Mouse (Mus musculus): ENCODE measurements at regions not wholly inside any gene's neighbourhood (a gene's known extent, or its start where the extent isn't known, plus 50 kb on each side); places are given as distances from the start of the nearest gene placed in this dataset.
A peak's percentile ranks its signal among the peaks of the same experiment; 100 is the strongest.

DNA sequence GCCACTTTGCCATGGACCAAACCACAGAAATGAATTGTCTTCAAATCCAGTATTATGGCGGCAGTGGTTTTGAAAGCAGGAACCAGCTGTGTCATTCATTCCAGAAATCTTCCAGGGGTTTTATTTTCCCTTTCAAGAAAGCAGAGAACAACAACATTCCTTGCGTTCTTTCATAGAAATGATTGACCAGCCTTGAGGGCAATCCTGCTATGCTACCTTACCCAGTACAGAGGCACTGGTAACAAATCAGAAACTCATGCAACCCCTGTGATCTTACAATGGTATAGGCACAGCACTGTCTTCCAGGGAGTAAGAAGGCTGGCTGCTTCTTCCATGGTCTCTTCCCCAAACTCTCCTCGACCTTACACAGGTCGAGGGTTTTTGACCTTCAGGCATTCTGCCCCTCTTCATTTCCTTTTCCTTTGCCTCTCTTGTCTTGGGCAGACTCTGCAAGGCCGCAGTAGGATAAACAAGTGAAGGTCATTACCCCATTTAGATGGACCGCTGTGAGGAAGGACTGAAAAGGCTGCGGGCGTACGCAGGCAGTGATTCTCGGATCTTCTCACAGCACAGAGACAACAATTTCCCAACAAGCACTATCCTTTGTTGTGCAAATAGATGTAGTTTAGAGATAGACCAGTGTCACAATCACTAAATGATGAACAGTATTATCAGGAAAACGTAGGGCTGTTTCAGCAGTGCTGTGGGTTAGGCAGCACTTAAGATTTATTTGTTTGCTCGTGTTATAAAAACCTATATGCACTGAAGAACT, 171.6 kb upstream of the Rfx3 start:
- ATAC-seq (replicated peaks; ENCODE audit: low FRiP score) (no peak), DNase-seq (ENCODE audit: low spot score) (no peak)
- Histone ChIP-seq H3K9ac (ENCODE audit: low read length) (no peak overlapping the region), H3K27ac (ENCODE audit: low read depth, low read length) (no peak overlapping the region), H3K4me3 (ENCODE audit: low read depth, low read length) (no peak overlapping the region), H3K27me3 (ENCODE audit: control insufficient read depth, insufficient read depth, low read length) (no peaks in the 10 kb centered on the region), H3K4me2 (ENCODE audit: low read depth, low read length, severe bottlenecking) (no peak overlapping the region), H3K4me1 (replicated peaks; ENCODE audit: control insufficient read depth, insufficient read depth, low read length) (no peaks in the 10 kb centered on the region), H3K36me3 (ENCODE audit: control insufficient read depth, insufficient read depth, low read length) (no peaks in the 10 kb centered on the region), H3K9me3 (ENCODE audit: control insufficient read depth, low read length) (no peaks in the 10 kb centered on the region; the same call in 1 of the 2 replicates)
- 71% methylated on average over 12 of the region's 12 CpGs for WGBS

DNA sequence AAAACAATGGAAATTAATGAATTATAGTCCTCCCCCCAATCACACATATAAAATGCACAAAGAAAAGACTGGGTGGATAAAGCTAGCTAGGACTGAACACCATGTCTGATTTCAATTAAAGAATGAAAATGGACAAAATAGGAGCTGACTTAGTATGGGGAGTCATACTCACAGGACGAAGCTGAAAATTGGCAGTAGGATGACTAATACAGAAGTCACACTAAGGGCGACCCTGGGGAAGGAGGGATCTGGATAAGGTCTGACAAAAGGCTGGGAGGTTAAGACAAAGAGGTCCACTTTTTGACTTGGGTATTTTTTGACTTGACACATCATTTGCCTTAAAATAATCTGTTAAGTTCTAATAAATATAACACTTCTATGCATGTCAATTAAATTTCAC, 170.2 kb upstream of the Rfx3 start:
- H3K27me3 ChIP-seq (ENCODE audit: control insufficient read depth, insufficient read depth, low read length) = no peaks in the 10 kb centered on the region
- no peaks in the 10 kb centered on the region for H3K36me3 ChIP-seq (ENCODE audit: control insufficient read depth, insufficient read depth, low read length)
- DNase-seq (ENCODE audit: low spot score) (no peak), ATAC-seq (replicated peaks; ENCODE audit: low FRiP score) (no peak)
- H3K27ac ChIP-seq (ENCODE audit: low read depth, low read length) = no peak overlapping the region
- no peak overlapping the region for H3K4me2 ChIP-seq (ENCODE audit: low read depth, low read length, severe bottlenecking)
- 82% methylated on average over 2 of the region's 2 CpGs for WGBS
- H3K4me1 ChIP-seq (replicated peaks; ENCODE audit: control insufficient read depth, insufficient read depth, low read length) = no peaks in the 10 kb centered on the region
- H3K4me3 ChIP-seq (ENCODE audit: low read depth, low read length) = no peak overlapping the region
- H3K9me3 ChIP-seq (ENCODE audit: control insufficient read depth, low read length) = no peaks in the 10 kb centered on the region; the same call in 1 of the 2 replicates
- H3K9ac ChIP-seq (ENCODE audit: low read length) = no peak overlapping the region

DNA sequence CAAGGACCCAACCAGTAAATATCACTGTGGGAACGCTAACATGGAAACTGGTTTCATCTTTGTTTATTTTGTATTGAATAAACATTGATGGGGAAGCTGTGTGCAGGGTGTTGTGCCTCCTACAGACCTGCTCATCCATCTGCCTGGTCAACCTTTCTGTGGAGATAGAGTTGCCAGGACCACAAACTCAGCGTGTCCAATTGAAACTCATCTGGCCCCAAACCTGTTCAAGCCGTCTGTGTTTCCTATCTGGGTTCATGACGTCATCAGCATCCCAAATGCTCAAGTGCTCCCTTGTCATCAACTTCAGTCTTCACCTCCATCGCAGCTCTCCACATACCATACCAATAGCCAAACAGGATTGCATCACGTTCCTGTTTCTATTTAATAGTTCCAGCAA, 167.1 kb upstream of the Rfx3 start:
- Histone ChIP-seq H3K4me1 (replicated peaks; ENCODE audit: control insufficient read depth, insufficient read depth, low read length) (no peaks in the 10 kb centered on the region), H3K9me3 (ENCODE audit: control insufficient read depth, low read length) (no peaks in the 10 kb centered on the region; the same call in 1 of the 2 replicates), H3K4me2 (ENCODE audit: low read depth, low read length, severe bottlenecking) (no peak overlapping the region), H3K4me3 (ENCODE audit: low read depth, low read length) (no peak overlapping the region), H3K27me3 (ENCODE audit: control insufficient read depth, insufficient read depth, low read length) (no peaks in the 10 kb centered on the region), H3K27ac (ENCODE audit: low read depth, low read length) (no peak overlapping the region), H3K9ac (ENCODE audit: low read length) (no peak overlapping the region), H3K36me3 (ENCODE audit: control insufficient read depth, insufficient read depth, low read length) (no peaks in the 10 kb centered on the region)
- no peak for DNase-seq (ENCODE audit: low spot score)
- ATAC-seq (replicated peaks; ENCODE audit: low FRiP score) = no peak
- 94% methylated on average over 6 of the region's 6 CpGs for WGBS

DNA sequence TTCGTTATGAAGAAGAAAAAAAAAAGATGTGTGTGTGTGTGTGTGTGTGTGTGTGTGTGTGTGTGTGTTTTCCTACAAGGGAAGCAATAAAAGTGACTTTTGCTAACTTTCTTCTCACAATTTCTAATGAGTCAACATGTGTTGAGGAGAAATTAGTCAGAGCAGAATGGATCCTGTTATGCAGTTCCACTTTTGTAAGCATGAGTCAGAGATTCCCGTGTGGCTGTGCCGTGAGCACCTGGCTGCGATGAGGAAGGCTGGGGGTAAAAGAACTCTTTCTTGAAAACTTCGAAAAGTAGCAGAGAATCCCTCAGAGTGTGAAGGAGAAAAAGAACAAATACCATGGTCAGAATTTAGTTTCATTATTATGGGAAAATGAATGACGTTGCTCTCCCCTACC, 165.9 kb upstream of the Rfx3 start:
- H3K4me1 ChIP-seq (replicated peaks; ENCODE audit: control insufficient read depth, insufficient read depth, low read length) = no peaks in the 10 kb centered on the region
- no peak overlapping the region for H3K4me3 ChIP-seq (ENCODE audit: low read depth, low read length)
- no peaks in the 10 kb centered on the region; the same call in 1 of the 2 replicates for H3K9me3 ChIP-seq (ENCODE audit: control insufficient read depth, low read length)
- no peak for DNase-seq (ENCODE audit: low spot score)
- H3K4me2 ChIP-seq (ENCODE audit: low read depth, low read length, severe bottlenecking) = no peak overlapping the region
- no peaks in the 10 kb centered on the region for H3K36me3 ChIP-seq (ENCODE audit: control insufficient read depth, insufficient read depth, low read length)
- ATAC-seq (replicated peaks; ENCODE audit: low FRiP score) = no peak
- no peak overlapping the region for H3K27ac ChIP-seq (ENCODE audit: low read depth, low read length)
- H3K9ac ChIP-seq (ENCODE audit: low read length) = no peak overlapping the region
- H3K27me3 ChIP-seq (ENCODE audit: control insufficient read depth, insufficient read depth, low read length) = no peaks in the 10 kb centered on the region
- 87% methylated on average over 6 of the region's 6 CpGs for WGBS

DNA sequence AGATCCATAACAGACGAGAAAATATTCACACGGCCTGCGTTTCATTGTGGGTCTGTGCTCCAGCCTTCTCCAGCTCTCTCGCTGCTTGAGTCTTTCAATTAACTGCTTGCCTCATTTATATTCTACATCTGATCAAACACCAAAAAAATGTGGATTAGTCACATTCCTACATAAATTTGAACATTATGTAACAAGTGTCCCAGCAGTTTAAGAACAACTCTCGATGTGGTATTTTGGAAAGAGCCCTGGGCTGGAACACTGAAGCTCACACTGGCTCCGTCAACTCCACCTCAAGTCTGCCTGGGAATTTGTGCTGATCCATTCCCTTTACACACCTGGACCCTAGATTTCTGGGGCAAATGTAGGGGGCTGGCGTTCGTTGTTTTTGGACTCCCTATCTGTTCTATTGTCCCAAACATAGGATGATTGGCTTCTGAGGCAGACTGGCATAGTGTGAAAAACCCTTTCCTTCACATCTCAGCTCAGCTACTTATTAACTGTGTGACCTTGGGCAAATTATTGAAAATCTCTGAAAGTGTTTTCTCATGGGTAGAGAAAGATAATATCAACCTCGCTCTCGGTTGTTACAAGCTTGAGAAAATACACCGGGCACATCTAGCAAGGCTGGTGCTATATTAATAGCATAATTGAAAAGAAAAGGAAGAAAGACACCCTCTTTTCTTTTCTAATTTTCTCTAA, 161.0 kb upstream of the Rfx3 start:
- no peak overlapping the region for H3K4me2 ChIP-seq (ENCODE audit: low read depth, low read length, severe bottlenecking)
- no peak overlapping the region for H3K9ac ChIP-seq (ENCODE audit: low read length)
- WGBS = 82% methylated on average over 11 of the region's 11 CpGs
- H3K27me3 ChIP-seq (ENCODE audit: control insufficient read depth, insufficient read depth, low read length) = no peaks in the 10 kb centered on the region
- no peak for ATAC-seq (replicated peaks; ENCODE audit: low FRiP score)
- DNase-seq (ENCODE audit: low spot score) = no peak
- no peaks in the 10 kb centered on the region for H3K36me3 ChIP-seq (ENCODE audit: control insufficient read depth, insufficient read depth, low read length)
- no peaks in the 10 kb centered on the region for H3K9me3 ChIP-seq (ENCODE audit: control insufficient read depth, low read length)
- no peaks in the 10 kb centered on the region for H3K4me1 ChIP-seq (replicated peaks; ENCODE audit: control insufficient read depth, insufficient read depth, low read length)
- no peak overlapping the region for H3K4me3 ChIP-seq (ENCODE audit: low read depth, low read length)
- H3K27ac ChIP-seq (ENCODE audit: low read depth, low read length) = no peak overlapping the region

DNA sequence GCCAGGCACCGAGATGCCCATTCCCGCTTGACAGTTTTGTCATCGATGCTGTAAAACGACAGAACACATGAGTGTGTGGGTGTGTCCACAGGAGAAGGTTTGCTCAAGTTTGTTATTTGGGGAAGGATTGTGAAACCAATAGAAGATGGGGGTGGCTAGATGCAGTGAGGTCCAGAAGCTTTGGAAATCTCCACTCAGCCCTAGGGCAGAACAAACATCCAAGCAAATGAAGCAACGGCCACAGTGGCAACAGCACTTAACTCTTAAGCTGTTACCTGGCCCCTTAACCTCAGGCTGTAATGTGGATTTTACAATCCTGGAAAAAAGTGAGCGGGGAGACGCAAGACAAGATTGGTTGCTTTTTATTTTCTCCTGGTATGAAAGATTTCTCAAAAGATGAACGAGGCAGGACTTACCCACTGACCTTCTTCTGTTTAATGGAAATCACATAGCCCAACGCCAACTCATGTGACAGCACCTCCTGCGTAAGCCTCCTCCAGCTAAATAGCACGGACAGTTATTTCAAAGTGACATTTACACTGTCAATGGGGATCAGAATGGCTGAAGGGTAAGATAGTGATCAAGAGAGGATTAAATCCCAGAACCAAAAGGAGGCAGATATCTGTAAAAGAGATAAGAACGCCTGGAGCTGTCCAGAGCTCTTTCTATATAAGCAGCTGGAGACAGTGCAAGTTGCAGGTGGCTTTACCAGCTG, 156.6 kb upstream of the Rfx3 start:
- 85% methylated on average over 12 of the region's 12 CpGs for WGBS
- no peak overlapping the region for H3K4me3 ChIP-seq (ENCODE audit: low read depth, low read length)
- H3K4me1 ChIP-seq (replicated peaks; ENCODE audit: control insufficient read depth, insufficient read depth, low read length) = no peaks in the 10 kb centered on the region
- H3K4me2 ChIP-seq (ENCODE audit: low read depth, low read length, severe bottlenecking) = no peak overlapping the region
- no peak overlapping the region for H3K27ac ChIP-seq (ENCODE audit: low read depth, low read length)
- no peaks in the 10 kb centered on the region for H3K27me3 ChIP-seq (ENCODE audit: control insufficient read depth, insufficient read depth, low read length)
- DNase-seq (ENCODE audit: low spot score) (no peak), ATAC-seq (replicated peaks; ENCODE audit: low FRiP score) (no peak)
- no peaks in the 10 kb centered on the region for H3K9me3 ChIP-seq (ENCODE audit: control insufficient read depth, low read length)
- no peak overlapping the region for H3K9ac ChIP-seq (ENCODE audit: low read length)
- H3K36me3 ChIP-seq (ENCODE audit: control insufficient read depth, insufficient read depth, low read length) = no peaks in the 10 kb centered on the region

DNA sequence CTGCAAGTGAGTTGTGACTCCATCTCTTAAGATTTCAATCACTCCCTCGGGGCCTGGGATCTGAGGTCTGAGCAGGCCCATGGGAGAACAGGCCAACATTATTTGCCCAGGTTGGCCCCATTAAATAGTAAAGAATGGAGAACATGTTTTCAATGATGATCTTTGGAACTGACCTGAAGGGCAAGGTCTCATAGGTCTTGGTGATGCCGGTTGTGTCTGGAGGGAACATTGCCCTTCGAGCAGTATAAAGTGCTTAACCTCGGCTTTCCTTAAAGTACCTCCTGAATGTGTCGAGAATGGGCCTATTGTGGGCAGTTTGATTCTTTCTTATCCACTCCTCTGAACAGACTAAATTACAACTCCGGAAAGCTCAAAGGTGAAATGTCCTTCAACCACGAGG, 155.7 kb upstream of the Rfx3 start:
- H3K36me3 ChIP-seq (ENCODE audit: control insufficient read depth, insufficient read depth, low read length) = no peaks in the 10 kb centered on the region
- no peaks in the 10 kb centered on the region for H3K9me3 ChIP-seq (ENCODE audit: control insufficient read depth, low read length)
- no peak overlapping the region for H3K4me3 ChIP-seq (ENCODE audit: low read depth, low read length)
- no peak overlapping the region for H3K4me2 ChIP-seq (ENCODE audit: low read depth, low read length, severe bottlenecking)
- H3K27me3 ChIP-seq (ENCODE audit: control insufficient read depth, insufficient read depth, low read length) = no peaks in the 10 kb centered on the region
- DNase-seq (ENCODE audit: low spot score) = no peak
- no peak overlapping the region for H3K9ac ChIP-seq (ENCODE audit: low read length)
- H3K4me1 ChIP-seq (replicated peaks; ENCODE audit: control insufficient read depth, insufficient read depth, low read length) = no peaks in the 10 kb centered on the region
- ATAC-seq (replicated peaks; ENCODE audit: low FRiP score) = no peak
- H3K27ac ChIP-seq (ENCODE audit: low read depth, low read length) = no peak overlapping the region
- WGBS = 78% methylated on average over 7 of the region's 7 CpGs

DNA sequence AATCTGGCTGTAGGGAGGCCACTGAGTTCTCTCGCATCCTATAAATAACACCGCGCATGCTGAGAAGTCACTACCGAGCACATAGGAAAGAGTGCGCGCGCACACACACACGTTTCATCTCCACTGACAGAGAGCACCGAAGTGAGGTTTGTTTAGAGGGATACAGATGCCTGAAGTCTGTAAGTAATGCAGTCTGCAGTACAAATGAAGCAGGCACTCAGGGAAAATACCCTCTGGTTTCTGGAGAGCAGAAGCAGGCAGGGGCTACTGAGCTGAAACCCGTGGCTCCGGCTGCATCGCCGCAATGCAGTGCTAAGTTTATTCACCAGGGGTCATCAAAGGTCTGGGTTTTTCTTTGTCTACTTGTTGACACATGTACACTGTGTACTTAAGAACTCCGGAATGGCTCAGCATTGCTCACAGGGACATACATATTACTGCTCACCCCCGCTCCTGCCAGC, 155.0 kb upstream of the Rfx3 start:
- no peaks in the 10 kb centered on the region for H3K36me3 ChIP-seq (ENCODE audit: control insufficient read depth, insufficient read depth, low read length)
- peak; percentile 76 for ATAC-seq (replicated peaks; ENCODE audit: low FRiP score)
- H3K27ac ChIP-seq (ENCODE audit: low read depth, low read length) = no peak overlapping the region
- no peaks in the 10 kb centered on the region for H3K27me3 ChIP-seq (ENCODE audit: control insufficient read depth, insufficient read depth, low read length)
- H3K9me3 ChIP-seq (ENCODE audit: control insufficient read depth, low read length) = no peaks in the 10 kb centered on the region
- WGBS = 46% methylated on average over 15 of the region's 15 CpGs
- H3K9ac ChIP-seq (ENCODE audit: low read length) = no peak overlapping the region
- H3K4me2 ChIP-seq (ENCODE audit: low read depth, low read length, severe bottlenecking) = no peak overlapping the region
- peak; percentile 75 for DNase-seq (ENCODE audit: low spot score)
- H3K4me1 ChIP-seq (replicated peaks; ENCODE audit: control insufficient read depth, insufficient read depth, low read length) = no peaks in the 10 kb centered on the region
- H3K4me3 ChIP-seq (ENCODE audit: low read depth, low read length) = no peak overlapping the region

Data from forebrain, embryonic 11.5 days (tissue).